Mouse (Mus musculus): ENCODE measurements around the gene Galnt11.

The Galnt11 gene

GRCm38 (mm10) chr5:25252825-25253544 lies 31.3 kb downstream of the Galnt11 start:
- DNase-seq (ENCODE audit: low read depth, low spot score): no peak

- no peak for DNase-seq (ENCODE audit: low read depth, low spot score)
Observed at GRCm38 (mm10) chr5:25254491-25254890, 32.8 kb downstream of the Galnt11 start.

- DNase-seq (ENCODE audit: low read depth, low spot score): no peak
Observed at GRCm38 (mm10) chr5:25256686-25257085, 35.0 kb downstream of the Galnt11 start.

GRCm38 (mm10) chr5:25261452-25261851 lies 39.7 kb downstream of the Galnt11 start:
- DNase-seq (ENCODE audit: low read depth, low spot score): no peak

DNA sequence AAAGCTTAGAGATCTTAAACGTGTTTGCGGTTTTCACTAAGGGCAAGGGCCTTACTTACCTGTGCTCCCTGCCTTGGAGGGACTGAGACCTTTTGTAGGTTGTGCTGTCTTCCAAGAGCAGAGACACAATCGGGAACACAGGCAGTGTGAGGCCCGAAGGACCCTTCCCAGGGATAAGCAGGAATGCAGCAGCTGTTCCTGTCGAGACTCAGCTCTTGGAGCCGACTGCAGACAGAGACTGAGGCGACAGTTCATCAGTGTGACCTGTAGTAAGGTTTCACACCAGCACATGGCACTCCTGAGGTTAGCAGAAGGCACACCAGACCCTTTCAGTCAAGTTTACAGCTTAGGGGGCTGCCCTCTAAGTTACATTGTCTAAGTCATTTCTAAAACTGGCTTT lies 40.6 kb downstream of the Galnt11 start:
- DNase-seq (ENCODE audit: low read depth, low spot score): no peak

DNA sequence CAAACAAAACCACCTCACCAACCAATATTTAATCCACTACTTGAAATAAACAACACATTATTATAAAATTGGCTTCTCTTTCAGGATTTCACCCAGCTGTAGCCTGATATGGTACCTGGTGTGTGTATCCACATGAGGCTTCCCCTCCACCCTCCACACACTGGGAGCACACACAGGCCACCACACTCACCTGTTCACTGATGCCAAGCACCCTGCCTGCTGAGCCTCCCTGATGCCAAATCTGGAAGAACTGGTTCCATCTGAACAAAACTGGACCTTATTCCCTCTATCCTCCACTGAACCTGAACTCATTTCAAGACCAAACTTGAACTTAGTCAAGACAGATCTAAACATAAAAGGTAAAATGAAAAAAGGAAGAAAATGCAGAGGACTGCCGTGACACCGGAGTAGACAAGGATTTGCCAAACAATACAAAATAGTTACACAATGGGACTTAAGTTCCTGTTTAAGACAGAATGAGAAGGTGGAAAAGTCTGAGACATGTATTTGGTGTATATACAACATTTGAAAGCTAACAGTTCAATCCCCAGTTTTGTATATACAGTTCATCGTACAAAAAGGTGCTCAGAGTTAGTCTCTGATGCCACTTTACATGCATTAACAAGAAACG lies 46.7 kb downstream of the Galnt11 start:
- DNase-seq (ENCODE audit: low read depth, low spot score): no peak

DNA sequence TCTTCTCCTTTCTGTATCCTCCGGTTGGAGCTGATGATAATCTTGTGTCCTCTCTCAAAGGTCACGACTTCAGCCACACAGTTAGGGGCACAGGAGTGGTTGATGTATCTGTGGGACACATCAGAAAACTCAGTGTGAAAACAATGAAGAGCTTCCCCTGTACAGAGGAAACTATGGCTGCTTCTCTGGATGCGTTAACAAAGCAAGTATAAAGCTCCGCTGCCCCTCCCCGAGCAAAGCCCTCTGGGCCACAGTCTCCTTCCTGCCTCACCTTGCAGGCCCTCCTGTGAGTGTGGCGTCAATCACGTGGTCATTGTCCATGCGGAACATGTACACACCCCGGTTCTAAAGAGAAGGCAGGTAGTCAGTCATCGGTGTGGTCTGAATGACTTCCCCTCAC lies 53.9 kb downstream of the Galnt11 start:
- no peak for DNase-seq (ENCODE audit: low read depth, low spot score)

GRCm38 (mm10) chr5:25276365-25276764 lies 54.7 kb downstream of the Galnt11 start:
- DNase-seq (ENCODE audit: low read depth, low spot score): no peak

DNA sequence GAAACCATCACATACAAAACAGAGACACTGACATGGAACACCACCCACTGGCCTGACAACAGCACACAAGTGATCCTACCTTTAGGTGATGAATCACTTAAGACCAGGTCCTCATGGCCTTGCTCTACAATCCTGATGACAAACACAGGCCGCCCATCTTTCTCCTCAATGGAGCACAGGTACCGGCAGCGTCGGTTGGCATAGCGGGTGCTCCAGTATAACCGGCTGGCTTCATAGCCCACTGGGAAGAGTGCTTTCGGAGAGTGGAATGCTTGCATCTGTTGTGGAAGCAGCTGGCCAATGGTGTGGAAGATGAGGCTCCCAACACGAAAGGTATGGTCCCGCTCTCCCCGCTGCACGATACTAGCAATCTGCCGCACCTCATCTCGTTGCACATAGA lies 62.3 kb downstream of the Galnt11 start:
- no peak for DNase-seq (ENCODE audit: low read depth, low spot score)

DNA sequence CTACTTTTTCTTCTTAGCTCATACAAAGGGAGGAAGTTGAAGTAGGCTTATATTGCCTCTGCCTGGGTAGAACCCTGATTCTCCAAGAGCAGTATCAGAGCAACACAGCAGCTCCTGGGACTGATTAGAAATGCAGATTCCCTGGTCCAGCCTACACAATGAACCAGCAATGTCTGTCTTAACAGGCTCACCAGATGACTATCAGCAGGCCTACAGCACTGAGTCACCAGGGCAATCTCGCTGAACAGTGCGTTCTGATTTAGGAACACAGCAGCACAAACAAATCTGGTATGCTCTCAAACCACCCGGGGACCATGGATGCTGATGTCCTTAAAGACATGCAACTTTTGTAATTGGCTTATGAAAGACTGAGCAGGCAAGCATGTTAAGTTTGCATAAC lies 75.1 kb downstream of the Galnt11 start:
- DNase-seq (ENCODE audit: low read depth, low spot score): no peak

DNA sequence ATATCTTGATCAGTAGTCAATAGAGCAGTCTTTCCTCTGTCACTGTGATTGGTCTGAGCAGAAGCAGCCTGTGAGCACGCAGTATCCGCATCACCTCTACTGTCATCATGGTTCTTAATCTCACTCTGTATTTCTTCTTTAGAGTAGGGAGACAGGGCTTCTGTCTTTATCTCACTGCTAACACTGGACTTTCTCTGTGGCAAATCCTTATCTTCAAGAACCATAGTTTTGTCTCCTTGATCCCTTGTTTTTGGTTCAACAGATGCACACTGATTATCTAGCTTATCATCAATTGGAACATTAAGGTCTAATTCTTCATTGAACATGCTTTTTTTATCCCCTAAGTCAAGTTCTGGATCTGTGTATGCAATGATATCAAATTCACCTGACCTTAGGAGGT lies 88.5 kb downstream of the Galnt11 start:
- DNase-seq (ENCODE audit: low read depth, low spot score): no peak

DNA sequence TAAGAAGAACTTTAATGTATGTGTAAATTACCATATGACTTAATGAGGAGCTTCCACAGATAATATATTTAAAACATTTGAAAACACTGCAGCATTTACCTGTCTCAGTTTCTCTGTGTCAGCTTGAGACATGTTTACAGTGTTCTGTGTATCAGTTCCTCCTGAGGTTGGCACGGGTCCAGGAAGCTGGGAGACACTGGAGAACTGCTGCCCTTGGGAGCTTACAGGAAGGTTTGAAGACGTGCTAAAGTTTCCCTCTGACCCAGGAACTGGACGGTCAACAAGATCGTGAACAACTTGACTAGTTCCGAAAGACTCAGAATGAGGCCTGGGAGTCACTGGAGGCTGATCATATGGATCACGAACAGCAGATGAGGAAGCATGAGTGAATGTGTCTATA lies 92.2 kb downstream of the Galnt11 start:
- DNase-seq (ENCODE audit: low read depth, low spot score): no peak
